Mouse (Mus musculus): ENCODE results near the gene Hps1. TPM values are rescaled to one million over a fixed set of nuclear protein-coding genes. Genes with fewer than 3 reads are reported as not detected.

Gene Hps1
- polyA plus RNA-seq (2021; fragmentation: Nextera tagmentation), result 3.1 and 4.2 TPM in 2 replicates
- long read RNA-seq, experiment 1, partial matches to known transcripts, result 5 of 24 reads
- long read RNA-seq, experiment 1, other reads (novel, unspliced or antisense), result 15 of 24 reads
- long read RNA-seq, experiment 2, partial matches to known transcripts, result 1 of 4 reads
- long read RNA-seq, experiment 2, other reads (novel, unspliced or antisense), result 1 of 4 reads

GRCm38 (mm10) chr19:42779531-42780155 is at the start of gene Hps1:
TSS of gene Hps1 (minus strand) at chr19:42779978.

GRCm38 (mm10) chr19:42752363-42752931 is 27.3 kb downstream of the Hps1 start, which contains the start of gene Pyroxd2:
TSS of gene Pyroxd2 (minus strand) at chr19:42752775.

Other genes starting within 250 kb of the Hps1 start
- gene Loxl4, start 167.2 kb downstream of the Hps1 start, polyA plus RNA-seq (2021; fragmentation: Nextera tagmentation), result 0.06 TPM in 1 of 2 replicates, not detected in the other
- 0.82 and 0.92 TPM in 2 replicates for gene Pyroxd2, start 27.2 kb downstream of the Hps1 start, polyA plus RNA-seq (2021; fragmentation: Nextera tagmentation)